Mouse (Mus musculus) heart, postnatal 25 days (tissue): Measurements from ENCODE around the gene Hoxd9. TPM values are rescaled to one million over a fixed set of nuclear protein-coding genes. Genes with fewer than 3 reads are reported as not detected.

ENCODE experiments used
- DNase-seq: peaks from one replicate; pipeline ENCODE4 v3.0.0; 2022; ENCODE audit warnings: low spot score
- intact Hi-C: fragments of 180-260 bp; cut with DNase I; formaldehyde crosslinking; loops from one replicate; pipeline ENCODE4 v1.15.1; 2025
- total RNA-seq, 2 experiments: library from RNA; stranded (reverse); gene quantifications; 2 replicates each; pipeline ENCODE4 v1.2.3; 2021

Gene Hoxd9
- total RNA-seq, result under 1 TPM; 0.39 to 0.52 TPM

- no peak for DNase-seq
- intact Hi-C loops, result no loop called here
Measured at GRCm38 (mm10) chr2:74697567-74698121, at the start of gene Hoxd9. TSS of gene Hoxd9 (plus strand) at chr2:74697727.

- intact Hi-C loops, result loop anchor here (5.0 kb wide), 1 partner anchor 39 kb away; the partner anchor contains the start of gene Hoxd10
Measured at GRCm38 (mm10) chr2:74652996-74653340, 44.6 kb upstream of the Hoxd9 start.

GRCm38 (mm10) chr2:74653781-74654535, 43.6 kb upstream of the Hoxd9 start:
- DNase-seq, result no peak
- intact Hi-C loops, result loop anchor here (5.0 kb wide), 1 partner anchor 38 kb away; the partner anchor contains the start of gene Hoxd10

More at GRCm38 (mm10) chr2:74652996-74653340, 44.6 kb upstream of the Hoxd9 start:
- DNase-seq, result no peak

- intact Hi-C loops, result loop anchor here (5.0 kb wide), 1 partner anchor 37 kb away; the partner anchor contains the start of gene Hoxd10
- no peak for DNase-seq
Measured at GRCm38 (mm10) chr2:74654743-74655419, 42.6 kb upstream of the Hoxd9 start.

- intact Hi-C loops, result no loop called here
- no peak for DNase-seq
Measured at GRCm38 (mm10) chr2:74655420-74655781, 42.1 kb upstream of the Hoxd9 start.

GRCm38 (mm10) chr2:74655821-74656631, 41.5 kb upstream of the Hoxd9 start:
- intact Hi-C loops, result no loop called here
- DNase-seq, result no peak

GRCm38 (mm10) chr2:74656632-74657021, 40.9 kb upstream of the Hoxd9 start:
- intact Hi-C loops, result no loop called here
- DNase-seq, result no peak

- intact Hi-C loops, result no loop called here
Measured at GRCm38 (mm10) chr2:74657251-74658023, 40.1 kb upstream of the Hoxd9 start.

GRCm38 (mm10) chr2:74658024-74658666, 39.4 kb upstream of the Hoxd9 start:
- DNase-seq, result no peak
- intact Hi-C loops, result no loop called here

More at GRCm38 (mm10) chr2:74657251-74658023, 40.1 kb upstream of the Hoxd9 start:
- DNase-seq, result no peak

- intact Hi-C loops, result no loop called here
Measured at GRCm38 (mm10) chr2:74658667-74659371, 38.7 kb upstream of the Hoxd9 start.

GRCm38 (mm10) chr2:74659507-74660005, 38.0 kb upstream of the Hoxd9 start, which contains the start of gene Evx2:
TSS of gene Evx2 (minus strand) at chr2:74659557.
- intact Hi-C loops, result loop anchor here (10.0 kb wide), 2 partner anchors 885 to 1385 kb away; partner anchors contain the start of genes Chn1 and Sp9
- DNase-seq, result no peak

More at GRCm38 (mm10) chr2:74658667-74659371, 38.7 kb upstream of the Hoxd9 start:
- DNase-seq, result no peak

- intact Hi-C loops, result loop anchor here (10.0 kb wide), 2 partner anchors 886 to 1386 kb away; partner anchors contain the start of genes Chn1 and Sp9
- DNase-seq, result no peak
Measured at GRCm38 (mm10) chr2:74660421-74661375, 36.8 kb upstream of the Hoxd9 start.

- intact Hi-C loops, result loop anchor here (2.0 to 10.0 kb wide), 4 partner anchors 361 to 1387 kb away; partner anchors contain the start of genes Chn1 and Sp9
- DNase-seq, result no peak
Measured at GRCm38 (mm10) chr2:74661685-74662084, 35.8 kb upstream of the Hoxd9 start.

- intact Hi-C loops, result loop anchor here (2.0 to 10.0 kb wide), 4 partner anchors 363 to 1389 kb away; partner anchors contain the start of genes Chn1 and Sp9
- DNase-seq, result no peak
Measured at GRCm38 (mm10) chr2:74663291-74663925, 34.1 kb upstream of the Hoxd9 start.

- DNase-seq, result no peak
- intact Hi-C loops, result loop anchor here (1.0 to 10.0 kb wide), 3 partner anchors 598 to 1392 kb away; partner anchors contain the start of genes Chn1 and Sp9
Measured at GRCm38 (mm10) chr2:74666411-74666810, 31.1 kb upstream of the Hoxd9 start.
